Mouse (Mus musculus) mouse embryonic stem cell (cell line): ENCODE measurements around the gene A830018L16Rik.
"Not testable (repeated sequence)": the region's sequence is repeated elsewhere in the genome, so short reads cannot be mapped to it uniquely, and the experiment has no call there.

ENCODE experiments used
- in situ Hi-C, 2 experiments: fragments of 300-500 bp; cut with MboI; formaldehyde crosslinking; loops; 1 replicate in 1 of 2; 3 replicates in 1 of 2; pipeline ENCODE4 v1.14.3; 2019 to 2020; ENCODE audit warnings: low sequenced_read_pairs in 2 of 2, low pct_unique_long_range_greater_than_20kb in 1 of 2, mixed read lengths in 1 of 2; ENCODE audit not compliant: unreplicated experiment in 1 of 2

The A830018L16Rik gene

DNA sequence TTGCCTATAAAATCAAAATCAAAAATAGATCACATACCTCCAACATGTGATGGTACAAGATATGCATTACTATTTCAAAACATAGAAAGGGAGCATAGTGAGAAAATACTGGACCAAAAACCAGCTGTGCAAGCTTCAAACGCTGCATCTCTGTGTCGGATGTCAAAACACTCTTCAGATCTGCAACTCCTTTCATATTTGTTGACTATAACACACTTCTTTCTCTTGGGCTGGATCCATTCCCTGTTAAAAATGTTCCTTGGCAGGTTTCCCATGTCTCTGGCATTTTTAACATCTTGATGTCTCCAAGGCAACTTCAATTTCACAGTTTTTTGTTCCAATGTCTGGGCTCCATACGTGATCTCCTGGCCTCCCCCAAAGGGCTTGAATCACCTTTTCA, 481.8 kb downstream of the A830018L16Rik start:
- in situ Hi-C loops = no loop called here

DNA sequence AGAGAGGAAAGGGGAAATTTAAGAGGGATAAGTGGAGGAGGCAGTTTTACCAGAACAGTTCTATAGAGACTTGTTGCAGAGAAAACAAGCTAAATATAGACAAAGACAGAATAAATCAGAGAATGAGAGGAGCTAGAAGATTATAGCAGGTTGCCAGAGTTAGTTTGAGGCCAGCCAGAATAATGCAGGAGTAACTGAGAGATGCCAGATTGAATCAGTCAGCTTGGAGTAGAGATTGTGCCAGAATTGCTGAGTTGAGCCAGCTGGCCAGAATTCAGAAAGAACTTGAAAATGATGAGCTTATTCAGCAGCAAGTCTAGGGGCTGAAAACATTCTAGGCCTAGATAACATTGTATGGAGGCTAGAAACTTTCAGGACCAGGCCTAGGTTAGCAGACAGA, 502.0 kb downstream of the A830018L16Rik start:
- in situ Hi-C loops = loop anchor here in 1 of 2 experiments (25.0 kb wide), 1 partner anchor 254 kb away; no protein-coding TSS in a partner anchor

DNA sequence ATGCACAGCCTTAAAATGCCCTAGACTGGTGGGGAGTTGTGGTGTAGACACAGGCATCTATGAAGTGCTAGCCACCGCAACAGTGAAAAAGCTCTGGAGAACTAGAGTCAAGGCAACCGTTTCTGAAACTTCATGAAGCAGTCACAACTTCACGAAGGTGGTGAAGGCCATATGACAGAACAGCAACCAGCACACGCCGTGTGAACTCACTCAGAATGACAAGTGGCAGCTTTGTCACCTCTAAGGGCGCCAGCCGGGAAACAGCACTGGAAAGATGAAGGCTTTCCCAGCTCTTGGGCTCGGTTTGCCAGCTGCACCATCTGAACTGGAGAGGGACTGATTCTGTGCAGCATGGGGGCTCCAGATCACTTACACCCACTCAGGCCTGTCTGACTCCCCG, 523.1 kb downstream of the A830018L16Rik start:
- in situ Hi-C loops = no loop called here

DNA sequence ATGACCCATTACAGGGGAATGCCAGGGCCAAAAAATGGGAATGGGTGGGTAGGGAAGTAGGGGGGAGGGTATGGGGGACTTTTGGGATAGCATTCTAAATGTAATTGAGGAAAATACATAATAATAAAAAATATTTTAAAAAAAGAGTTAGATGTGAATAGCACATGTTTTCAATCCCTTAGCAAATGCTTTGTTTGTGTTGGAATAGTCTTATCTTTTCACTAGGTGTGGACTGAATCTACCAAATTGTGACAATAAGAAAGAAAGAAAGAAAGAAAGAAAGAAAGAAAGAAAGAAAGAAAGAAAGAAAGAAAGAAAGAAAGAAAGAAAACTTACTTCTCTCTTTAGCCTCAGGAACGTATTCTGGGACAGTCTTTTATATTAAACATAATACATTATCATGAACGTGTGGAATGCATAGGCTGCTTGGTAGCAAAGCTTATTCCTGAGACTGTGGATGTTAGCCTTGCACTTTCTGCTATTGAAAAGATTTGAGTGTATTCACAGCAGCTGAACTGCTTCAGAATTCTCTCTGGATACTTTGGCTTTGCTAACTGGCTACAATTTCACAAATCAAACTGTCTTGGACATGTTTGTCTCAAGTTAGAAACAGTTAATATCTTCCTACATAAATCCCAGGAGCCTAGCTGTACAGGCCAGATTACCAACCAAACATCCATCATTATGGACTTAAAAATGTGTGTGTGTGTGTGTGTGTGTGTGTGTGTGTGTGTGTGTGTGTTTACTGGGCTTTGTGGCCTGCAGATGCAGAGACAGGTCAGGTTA, 545.7 kb downstream of the A830018L16Rik start:
- in situ Hi-C loops = no loop called here

DNA sequence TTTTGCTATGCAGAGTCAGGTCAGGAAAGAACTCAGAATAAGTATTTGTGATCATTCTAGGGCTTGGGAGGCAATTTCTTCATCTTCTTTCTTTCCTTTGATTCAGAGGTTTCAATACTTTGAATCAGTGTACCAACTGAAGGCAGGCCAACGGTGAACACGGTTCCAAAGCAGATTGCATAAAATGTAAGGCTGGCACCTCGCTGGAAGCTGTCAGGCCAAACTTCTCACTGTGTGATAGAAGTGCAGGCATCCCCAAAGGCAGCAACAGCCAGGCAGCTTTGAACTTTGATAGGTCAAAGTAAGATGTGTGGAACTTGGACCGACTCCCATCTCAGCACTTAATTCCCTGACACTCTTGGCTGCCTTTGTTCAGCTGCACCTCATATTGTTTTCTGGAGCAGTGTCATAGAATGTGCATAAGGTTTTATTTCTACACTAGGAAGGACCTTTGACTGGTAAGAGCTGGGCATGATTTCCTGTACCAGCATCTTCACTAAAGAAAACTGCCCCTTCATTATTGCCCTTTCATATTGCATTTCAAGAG, 568.8 kb downstream of the A830018L16Rik start:
- in situ Hi-C loops = no loop called here

DNA sequence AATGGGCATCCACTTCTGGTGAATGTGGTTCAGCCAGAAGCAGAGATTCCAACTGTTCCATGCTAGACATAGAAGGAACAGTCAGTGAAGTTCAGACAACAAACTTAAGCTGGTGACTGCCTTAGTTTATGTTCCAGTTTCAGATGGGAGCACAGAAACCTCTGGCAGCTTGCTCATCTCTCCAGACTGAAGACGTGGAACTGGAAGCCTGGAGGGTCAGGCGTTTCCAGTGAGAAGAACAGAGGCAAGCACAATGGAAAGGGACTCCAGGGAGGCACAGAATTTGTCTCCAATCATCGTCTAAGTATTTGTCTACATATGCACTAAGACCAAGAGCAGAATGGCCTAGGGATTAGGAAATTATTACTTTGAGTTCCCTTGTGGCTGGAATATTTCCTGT, 576.1 kb downstream of the A830018L16Rik start:
- in situ Hi-C loops = no loop called here

DNA sequence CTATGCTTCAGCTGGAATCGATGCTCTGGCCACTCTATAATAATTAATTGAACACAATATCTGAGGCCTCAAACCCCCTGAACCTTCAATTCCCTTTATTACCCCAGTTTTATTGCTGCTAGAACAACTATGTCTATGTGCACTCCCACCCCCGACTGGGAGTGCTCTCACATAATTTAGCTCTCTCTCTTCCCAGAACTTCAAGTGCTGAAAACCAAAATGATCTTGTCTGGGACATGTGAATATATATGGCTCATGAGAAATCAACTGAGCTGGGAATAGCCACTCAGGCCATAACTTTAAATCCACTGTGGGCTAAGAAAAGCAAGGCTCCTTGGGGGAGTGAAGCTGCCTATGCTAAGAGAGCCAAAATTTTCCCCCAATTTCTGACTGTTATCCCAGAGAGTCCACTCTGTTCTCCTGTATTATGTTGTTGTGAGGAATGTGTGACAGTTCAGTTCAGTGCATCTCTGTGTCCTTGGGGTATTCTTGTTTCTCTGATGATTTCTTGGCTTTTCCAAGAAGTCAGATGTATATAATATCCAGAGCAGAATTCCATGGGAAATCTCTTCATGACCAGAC, 582.5 kb downstream of the A830018L16Rik start:
- in situ Hi-C loops = no loop called here

DNA sequence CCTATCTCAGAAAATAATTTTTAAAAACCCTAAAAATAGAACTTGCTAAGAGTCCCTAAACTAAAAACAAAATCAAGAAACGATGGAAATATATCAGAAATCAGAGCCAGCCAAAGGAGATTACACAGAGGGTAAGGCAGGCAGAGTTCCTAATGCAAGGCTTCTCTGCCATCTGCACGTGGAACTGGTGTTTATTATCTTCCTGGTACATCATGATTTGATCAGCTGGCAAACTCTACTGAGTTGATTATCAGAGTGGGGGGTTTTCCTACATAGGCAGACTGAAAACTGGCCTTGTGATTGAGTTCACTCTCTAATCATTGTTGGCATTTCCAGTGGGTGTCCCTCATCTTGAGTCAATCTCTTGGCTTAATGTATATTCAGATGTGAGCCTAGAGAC, 583.7 kb downstream of the A830018L16Rik start:
- in situ Hi-C loops = no loop called here

DNA sequence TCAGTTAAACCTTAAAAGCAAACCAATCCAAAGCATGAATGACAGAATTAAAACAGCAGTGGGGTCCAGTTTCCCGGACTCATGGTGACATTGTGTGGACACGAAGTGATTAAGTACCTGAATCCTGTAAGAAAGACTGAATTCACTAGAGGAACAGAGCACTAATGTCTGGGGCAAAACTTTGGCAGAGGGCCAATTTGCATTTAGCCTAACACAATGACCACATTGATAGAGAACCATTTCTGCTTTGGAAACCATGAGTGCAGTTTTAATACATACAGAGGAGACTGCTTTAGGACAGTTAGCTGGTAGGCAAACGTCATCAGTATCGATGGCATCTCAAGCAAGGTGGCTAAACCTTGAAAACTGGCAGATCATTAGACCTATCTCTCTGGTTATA, 586.7 kb downstream of the A830018L16Rik start:
- in situ Hi-C loops = no loop called here

DNA sequence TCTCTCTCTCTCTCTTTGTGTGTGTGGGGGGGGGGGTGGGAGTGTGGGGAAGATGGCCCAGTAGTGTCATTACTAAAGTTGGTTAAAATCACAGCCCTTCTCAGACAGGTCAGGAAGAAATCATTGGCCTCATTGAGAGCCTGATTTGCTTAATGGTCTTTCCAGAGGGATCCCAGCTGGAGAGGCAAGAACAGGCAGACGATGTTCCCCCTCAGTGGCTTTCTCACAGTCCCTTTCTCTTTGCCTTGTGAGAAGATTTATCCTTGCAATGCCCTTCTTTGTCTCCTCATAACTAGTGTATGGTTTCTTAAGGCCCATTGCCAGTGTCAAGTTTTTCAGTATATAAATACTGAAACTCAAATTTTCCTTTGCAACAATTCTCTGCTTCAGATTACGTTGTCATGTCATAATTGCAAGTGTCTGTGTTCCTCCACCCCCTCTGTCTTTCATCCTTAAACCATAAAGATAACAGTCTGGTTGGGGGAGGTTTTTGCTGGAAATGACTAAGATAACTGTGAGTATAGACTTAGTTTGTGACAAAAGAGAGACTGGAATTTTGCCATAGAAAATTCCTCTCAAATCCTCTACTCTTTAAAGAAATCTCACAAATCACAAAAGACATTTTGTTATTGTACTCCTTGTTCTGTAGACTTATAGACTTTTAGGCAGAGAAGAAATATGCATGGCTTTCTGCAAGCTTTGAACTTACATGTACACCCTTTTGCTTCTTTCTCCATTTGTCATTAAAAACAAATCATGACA, 595.1 kb downstream of the A830018L16Rik start:
- in situ Hi-C loops = no loop called here

DNA sequence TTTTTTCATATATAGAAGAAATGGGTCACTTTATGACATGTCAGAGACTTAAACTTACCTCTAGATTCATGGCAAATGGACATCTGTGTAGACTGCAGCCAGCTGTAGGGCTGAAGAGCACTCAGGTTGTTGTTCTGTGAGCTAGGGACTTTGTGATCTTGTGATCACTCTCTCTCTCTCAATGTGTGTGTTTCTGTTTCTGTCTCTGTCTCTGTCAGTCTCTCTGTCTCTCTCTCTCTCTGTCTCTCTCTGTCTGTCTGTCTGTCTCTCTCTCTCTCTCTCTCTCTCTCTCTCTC, 595.6 kb downstream of the A830018L16Rik start:
- in situ Hi-C loops = no loop called here

DNA sequence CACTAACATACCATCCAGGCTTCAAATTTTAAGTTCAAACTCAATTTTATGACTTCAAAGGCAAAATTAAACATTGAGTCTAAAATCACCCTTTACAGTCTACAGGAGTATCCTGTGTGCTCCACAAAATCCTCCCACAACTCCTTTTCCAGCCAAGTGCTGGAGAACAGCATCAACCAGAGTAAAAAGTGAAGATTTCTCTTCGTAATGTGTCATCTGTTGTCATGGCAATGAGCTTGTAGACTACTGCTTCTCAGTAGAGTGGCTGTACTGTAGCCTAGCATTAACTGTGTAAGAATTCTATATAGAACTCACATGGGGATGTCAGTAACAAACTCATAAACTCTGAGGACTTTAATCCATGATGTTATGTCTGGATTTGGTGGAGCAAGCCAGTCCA, 596.7 kb downstream of the A830018L16Rik start:
- in situ Hi-C loops = no loop called here

DNA sequence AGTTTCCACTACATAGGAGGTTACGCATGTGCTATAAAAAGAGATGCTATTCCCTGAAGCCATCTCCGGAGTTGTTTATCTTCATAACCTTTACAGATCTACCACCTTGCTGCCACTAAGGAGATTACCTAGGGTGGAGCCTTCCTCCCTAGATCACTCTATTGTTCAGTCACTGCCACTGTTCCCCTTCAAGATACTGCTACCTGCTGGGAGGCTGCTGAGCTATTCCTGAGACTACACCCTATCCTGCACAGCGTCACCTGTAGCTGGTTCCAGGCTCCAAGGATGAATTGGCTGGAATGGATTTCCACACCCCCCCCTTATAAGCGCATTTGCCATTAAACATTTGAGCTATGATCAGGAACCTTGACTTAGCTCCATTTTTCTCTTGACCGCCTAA, 606.7 kb downstream of the A830018L16Rik start:
- in situ Hi-C loops = not testable (repeated sequence)
